Mouse (Mus musculus) urinary bladder, adult 2 months (tissue): ENCODE results near the gene Synpo2. TPM values are rescaled to one million over a fixed set of nuclear protein-coding genes. Genes with fewer than 3 reads are reported as not detected.

ENCODE experiments used
- DNase-seq: peaks from one replicate; pipeline ENCODE4 v3.0.0; 2022; ENCODE audit warnings: low spot score
- polyA plus RNA-seq: library from polyadenylated mRNA; depleted of rRNA; stranded (reverse); fragments of >200 nt; gene quantifications from 2 replicates; pipeline ENCODE4 v1.2.3, GENCODE M21; 2012; rRNA removed

Gene Synpo2
- polyA plus RNA-seq, result 240 and 396 TPM in 2 replicates

- DNase-seq, result peak; percentile 54
These were observed at the start of gene Synpo2 for GRCm38 (mm10) chr3:123235921-123236320. Gene Synpo2 (minus strand): TSS chr3:123236149.

- no peak for DNase-seq
These were observed 49.7 kb upstream of the Synpo2 start for GRCm38 (mm10) chr3:123285649-123286048.

GRCm38 (mm10) chr3:123284284-123284683, 48.3 kb upstream of the Synpo2 start:
- DNase-seq, result no peak

DNA sequence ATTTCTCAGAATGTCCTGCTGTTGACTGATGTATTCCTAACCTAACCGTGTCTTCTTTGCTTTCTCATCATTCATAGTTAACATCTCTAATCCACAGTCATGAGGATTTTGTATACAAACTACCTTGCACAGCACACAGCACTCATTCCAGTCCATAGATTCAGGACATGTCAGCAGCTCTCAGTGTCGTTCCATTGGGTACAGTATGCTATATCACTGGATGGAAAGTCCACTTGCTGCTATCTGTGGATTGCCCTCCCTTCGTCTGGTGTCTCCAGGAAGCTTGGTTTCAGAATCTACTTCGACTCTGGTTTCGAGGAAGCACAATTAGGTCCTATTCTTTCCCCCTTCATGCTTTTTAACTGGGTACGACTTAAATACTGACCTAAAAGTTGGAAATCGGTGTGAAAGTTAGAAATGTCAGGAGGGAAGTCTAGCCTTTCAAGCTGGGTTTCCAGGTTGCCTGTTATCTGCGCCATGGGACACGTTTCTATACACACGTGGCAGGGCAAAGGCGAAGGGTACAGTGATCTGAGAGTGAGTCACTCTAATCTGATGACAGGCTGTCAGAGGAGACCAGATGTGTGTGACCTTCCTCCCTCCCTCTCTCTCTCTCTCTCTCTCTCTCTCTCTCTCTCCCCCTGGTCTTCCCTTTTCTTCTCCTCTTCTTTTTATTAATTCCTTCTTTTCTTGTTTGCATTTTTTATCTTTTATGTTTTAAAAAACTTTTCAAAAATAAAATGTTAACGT, 47.1 kb upstream of the Synpo2 start:
- no peak for DNase-seq

GRCm38 (mm10) chr3:123267741-123268201, 31.8 kb upstream of the Synpo2 start:
- peak; percentile 62 for DNase-seq

DNA sequence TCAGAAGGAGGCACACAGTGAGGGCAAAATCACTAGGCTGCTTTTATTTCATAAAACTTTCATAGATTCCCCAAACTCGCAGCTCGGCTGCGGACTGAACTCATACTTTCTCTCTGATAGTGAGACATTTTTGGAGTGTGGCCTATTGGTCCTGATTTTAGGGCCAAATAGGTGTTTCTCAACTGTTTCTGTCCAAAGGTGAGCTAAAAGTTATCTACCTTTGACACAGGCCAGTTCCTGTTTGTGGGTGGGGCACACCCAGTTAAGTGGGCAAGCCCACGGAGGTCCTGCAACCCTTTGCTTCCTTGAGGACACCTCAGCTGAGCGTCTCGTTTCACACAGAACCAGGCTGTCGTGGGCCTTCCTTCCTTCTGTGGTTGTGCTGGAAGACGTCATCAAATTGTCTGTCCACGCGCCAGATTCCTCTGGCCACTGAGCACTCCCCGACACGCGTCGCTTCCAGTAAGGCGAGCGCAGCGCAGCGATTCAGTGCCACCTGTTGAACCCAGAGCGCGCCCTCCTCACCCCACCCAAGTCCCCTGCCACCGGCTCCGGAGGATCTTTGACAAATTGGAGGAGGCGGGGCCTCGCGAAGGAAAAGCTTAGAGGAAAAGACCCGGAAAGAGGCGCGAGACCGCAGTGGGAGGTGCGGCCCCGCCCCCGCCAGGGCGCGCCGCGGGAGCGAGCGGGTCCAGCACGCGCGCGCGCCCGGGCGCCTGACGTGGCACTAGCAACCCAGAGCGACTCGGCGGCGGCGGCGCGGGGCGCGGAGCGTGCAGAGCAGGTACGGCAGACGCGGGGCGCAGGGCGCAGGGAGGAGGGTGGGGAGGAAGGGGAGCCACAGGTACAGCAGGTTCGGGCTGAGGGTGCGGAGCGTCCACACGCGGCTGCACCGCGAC, 31.1 kb upstream of the Synpo2 start, which contains the start of gene Sec24d:
Gene Sec24d, plus strand, starts transcription at position 703 of the 899 bp plus-strand sequence.
- peak; percentile 80 for DNase-seq

DNA sequence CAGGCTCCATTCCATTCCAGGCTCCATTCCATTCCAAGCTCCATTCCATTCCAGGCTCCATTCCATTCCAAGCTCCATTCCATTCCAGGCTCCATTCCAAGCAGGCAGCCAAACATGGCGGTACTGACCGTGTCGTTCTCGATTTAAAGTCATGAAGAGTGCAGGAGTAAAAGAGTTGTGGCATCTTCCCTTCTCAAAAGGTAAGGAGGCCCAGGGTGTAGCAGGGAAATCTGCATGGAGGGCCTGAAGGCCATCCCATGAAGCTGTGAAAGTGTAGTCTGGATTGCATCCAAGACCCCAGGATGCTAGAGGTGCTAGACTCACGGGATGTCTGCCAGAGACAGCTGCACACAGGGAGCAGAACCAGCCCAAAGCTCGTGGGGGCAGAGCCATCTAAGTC, 28.8 kb upstream of the Synpo2 start:
- no peak for DNase-seq

DNA sequence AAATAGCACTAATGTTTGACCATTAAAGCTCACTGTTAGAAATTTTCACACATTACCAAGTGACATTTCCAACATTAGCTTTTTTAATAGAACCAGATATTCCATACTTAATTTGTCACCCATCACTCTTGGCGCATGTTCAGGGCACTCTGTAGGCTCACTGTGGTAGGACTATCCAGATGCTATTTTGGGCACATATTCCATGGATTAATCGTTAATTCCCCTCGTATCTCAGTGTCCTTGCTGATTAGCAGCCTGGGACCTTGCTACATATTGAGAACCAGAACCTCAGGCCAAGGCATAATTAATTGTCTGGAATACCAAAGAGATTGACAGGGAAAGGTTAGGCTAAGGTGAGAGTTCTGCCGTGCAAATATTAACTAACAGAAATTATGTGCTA, 22.8 kb upstream of the Synpo2 start:
- DNase-seq, result no peak

GRCm38 (mm10) chr3:123256181-123257101, 20.5 kb upstream of the Synpo2 start:
- no peak for DNase-seq

DNA sequence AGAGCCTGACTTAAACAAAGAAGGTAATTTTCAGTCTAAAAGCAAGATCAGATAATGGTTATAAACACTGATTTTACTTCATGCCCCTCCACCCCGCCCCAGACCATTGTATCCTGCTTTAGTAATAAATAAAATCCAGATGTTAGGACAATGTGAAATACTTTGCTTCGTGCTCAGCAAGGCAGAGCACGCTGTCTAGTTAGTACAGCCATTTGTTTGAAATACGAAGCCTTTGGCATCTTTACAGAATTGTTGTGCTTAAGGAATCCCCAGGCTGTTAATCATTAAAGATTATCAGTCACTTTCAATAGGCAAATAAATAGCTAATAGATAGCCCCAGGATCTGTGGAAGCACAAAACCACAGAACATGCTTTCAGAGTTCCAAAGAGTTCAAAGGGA, 9.7 kb upstream of the Synpo2 start:
- DNase-seq, result no peak

DNA sequence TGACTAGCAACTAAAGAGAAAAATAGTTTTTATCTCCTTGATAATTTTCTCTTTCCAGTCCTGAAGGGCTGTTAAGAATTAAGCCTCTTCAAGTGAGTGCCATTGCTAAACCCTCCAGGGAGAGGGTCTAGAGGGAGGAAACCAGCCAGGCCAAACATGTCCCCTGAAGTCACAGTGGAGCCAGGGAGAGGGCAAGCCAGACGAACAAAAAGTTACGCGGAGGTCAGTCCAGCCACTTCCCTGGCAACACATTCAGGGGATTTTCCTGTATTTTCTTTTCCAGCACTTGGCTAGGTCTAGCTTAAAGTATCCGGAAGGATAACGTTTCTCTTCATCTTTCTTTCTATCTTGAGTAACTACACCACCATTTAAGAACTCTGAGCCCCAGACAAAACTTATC, 8.4 kb upstream of the Synpo2 start:
- no peak for DNase-seq

GRCm38 (mm10) chr3:123237446-123237845, 1.5 kb upstream of the Synpo2 start:
- DNase-seq, result no peak

DNA sequence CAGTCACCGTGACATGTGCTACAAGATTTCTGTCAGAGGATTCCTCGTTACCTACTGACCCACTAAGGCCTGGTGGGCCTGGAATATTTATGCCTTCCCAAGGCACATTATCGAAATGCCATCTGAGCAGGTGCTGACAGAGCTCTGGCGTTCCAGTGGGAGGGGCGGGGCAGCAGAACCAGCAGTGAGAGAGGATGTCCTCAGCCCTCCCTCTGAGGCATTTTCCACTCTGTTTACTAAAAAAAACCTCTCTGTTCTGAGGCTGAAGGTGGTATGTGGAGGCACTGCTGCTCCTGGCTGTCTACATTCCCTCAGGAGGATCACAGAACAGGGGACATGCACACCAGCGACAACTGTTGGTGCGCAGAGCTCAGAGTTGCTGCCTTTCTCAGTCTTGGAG, 1.1 kb upstream of the Synpo2 start:
- DNase-seq, result no peak

GRCm38 (mm10) chr3:123235495-123235894, 454 bp downstream of the Synpo2 start:
- DNase-seq, result no peak

- DNase-seq, result no peak
These were observed 1.6 kb downstream of the Synpo2 start for GRCm38 (mm10) chr3:123234191-123234836.

DNA sequence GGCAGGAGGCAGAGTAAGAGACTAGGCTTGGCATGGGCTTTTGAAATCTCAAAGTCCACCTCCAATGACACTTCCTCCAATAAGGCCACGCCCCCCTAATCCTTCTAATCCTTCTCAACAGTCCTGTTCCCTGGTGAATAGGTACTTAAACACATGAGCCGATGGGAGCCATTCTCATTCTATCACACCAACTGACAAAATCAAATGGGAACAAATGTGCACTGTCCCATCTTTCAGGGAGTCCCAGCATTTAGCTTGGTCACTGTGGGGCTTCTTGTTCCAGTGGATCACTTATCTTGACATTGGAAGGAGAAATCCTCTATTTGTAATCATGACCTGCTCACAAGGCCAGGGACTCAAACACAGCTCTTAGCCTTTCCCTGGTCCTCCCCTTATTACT, 4.3 kb downstream of the Synpo2 start:
- no peak for DNase-seq

GRCm38 (mm10) chr3:123227276-123227675, 8.7 kb downstream of the Synpo2 start:
- DNase-seq, result no peak

DNA sequence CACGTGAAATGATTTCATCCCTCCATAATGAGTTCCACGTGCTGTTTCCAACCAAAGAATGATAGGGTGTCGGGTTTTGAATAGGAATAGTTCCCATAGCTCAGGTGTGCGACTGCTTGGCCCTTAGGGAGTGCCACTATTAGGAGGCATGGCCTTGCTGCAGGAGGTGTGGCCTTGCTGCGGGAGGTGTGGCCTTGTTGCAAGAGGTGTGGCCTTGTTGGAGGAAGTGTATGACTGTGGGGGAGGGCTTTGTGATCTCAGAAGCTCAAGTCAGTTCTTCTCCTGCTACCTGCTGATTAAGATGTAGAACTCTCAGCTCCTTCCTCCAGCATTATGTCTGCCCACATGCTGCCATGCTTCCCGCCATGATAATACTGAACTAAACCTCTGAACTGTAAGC, 17.3 kb downstream of the Synpo2 start:
- DNase-seq, result no peak

DNA sequence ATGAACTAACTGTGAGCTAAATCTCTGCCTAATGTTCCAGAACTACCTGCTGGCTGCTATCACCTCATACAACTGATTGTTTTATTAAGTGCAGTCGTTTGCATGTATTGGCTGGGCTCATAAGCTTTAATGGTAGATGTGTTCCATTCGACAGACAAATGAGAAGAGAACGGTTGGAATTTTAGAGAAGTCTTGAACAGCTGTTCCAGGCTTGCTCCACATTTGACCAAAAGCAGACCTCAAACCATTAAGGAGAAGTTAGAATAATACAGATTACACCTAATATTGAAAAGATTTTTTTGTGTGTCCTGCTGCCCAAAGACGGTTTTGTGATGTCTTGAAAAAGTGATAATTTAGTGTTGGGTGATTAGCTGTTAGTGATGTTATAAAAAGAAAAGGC, 27.1 kb downstream of the Synpo2 start:
- DNase-seq, result no peak

- no peak for DNase-seq
These were observed 28.6 kb downstream of the Synpo2 start for GRCm38 (mm10) chr3:123207386-123207785.

DNA sequence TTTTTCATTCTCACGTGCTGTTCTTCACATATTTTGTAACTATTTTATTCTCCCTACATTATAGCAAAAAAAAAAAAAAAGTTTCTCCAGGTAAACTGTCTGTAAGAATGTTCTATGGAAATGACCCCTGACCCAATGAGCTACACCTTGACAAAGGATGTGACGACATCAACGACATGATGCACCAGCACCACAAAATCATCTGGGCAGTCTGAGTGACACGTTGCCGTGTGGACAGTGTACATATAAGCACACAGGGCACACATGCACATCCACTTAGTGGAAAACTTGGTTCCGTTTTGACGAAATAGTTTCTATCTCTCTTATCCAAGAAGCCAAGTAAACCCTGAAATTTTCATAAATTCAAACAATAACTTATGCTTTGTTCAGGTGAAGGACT, 30.5 kb downstream of the Synpo2 start:
- no peak for DNase-seq
